Mouse (Mus musculus): Measurements from ENCODE around the gene Olfr508.
"Not testable (repeated sequence)": the region's sequence is repeated elsewhere in the genome, so short reads cannot be mapped to it uniquely, and the experiment has no call there.

The Olfr508 gene

GRCm38 (mm10) chr7:108629694-108630093 is at the start of gene Olfr508:
TSS of gene Olfr508 (plus strand) at chr7:108629994.
- no peak for DNase-seq

GRCm38 (mm10) chr7:108589797-108590196 is 40.0 kb upstream of the Olfr508 start:
- no peak for DNase-seq

GRCm38 (mm10) chr7:108601916-108602315 is 27.9 kb upstream of the Olfr508 start:
- not testable (repeated sequence) for DNase-seq

- no peak for DNase-seq
Observed at GRCm38 (mm10) chr7:108610487-108610886, 19.3 kb upstream of the Olfr508 start, which contains the start of gene Olfr506. TSS of gene Olfr506 (plus strand) at chr7:108610787.

- DNase-seq = no peak
Observed at GRCm38 (mm10) chr7:108614110-108614509, 15.7 kb upstream of the Olfr508 start.

GRCm38 (mm10) chr7:108616781-108617180 is 13.0 kb upstream of the Olfr508 start:
- not testable (repeated sequence) for DNase-seq

- DNase-seq = no peak
Observed at GRCm38 (mm10) chr7:108621514-108621913, 8.3 kb upstream of the Olfr508 start, which contains the start of gene Olfr507. TSS of gene Olfr507 (plus strand) at chr7:108621814.

- no peak for DNase-seq
Observed at GRCm38 (mm10) chr7:108651806-108652205, 22.0 kb downstream of the Olfr508 start, which contains the start of gene Olfr509. TSS of gene Olfr509 (minus strand) at chr7:108651906.

GRCm38 (mm10) chr7:108662419-108662818 is 32.6 kb downstream of the Olfr508 start:
- no peak for DNase-seq

- no peak for DNase-seq
Observed at GRCm38 (mm10) chr7:108666118-108666517, 36.3 kb downstream of the Olfr508 start, which contains the start of gene Olfr510. TSS of gene Olfr510 (plus strand) at chr7:108666418.

GRCm38 (mm10) chr7:108671058-108671457 is 41.3 kb downstream of the Olfr508 start:
- DNase-seq = no peak

GRCm38 (mm10) chr7:108678886-108679285 is 49.1 kb downstream of the Olfr508 start:
- DNase-seq = no peak

Data from kidney, adult 8-10 months (tissue).